Mouse (Mus musculus): ENCODE measurements at regions not wholly inside any gene's neighbourhood (a gene's known extent, or its start where the extent isn't known, plus 50 kb on each side); places are given as distances from the start of the nearest gene placed in this dataset.

GRCm38 (mm10) chr3:67661529-67661928, 79.0 kb downstream of the Mfsd1 start:
- H3K36me3 ChIP-seq (replicated peaks): no peaks in the 10 kb centered on the region
- no peaks in the 10 kb centered on the region for H3K9me3 ChIP-seq
- 92% methylated on average over 3 of the region's 3 CpGs for WGBS
- no peaks in the 10 kb centered on the region for H3K27me3 ChIP-seq (replicated peaks)
- H3K27ac ChIP-seq: no peak overlapping the region
- H3K9ac ChIP-seq: no peak overlapping the region
- ATAC-seq (replicated peaks): no peak
- H3K4me2 ChIP-seq: no peak overlapping the region
- H3K4me3 ChIP-seq: no peak overlapping the region
- no peaks in the 10 kb centered on the region for H3K4me1 ChIP-seq

- Histone ChIP-seq H3K4me2 (no peak overlapping the region), H3K27ac (no peak overlapping the region), H3K4me1 (no peaks in the 10 kb centered on the region), H3K36me3 (replicated peaks) (no peaks in the 10 kb centered on the region), H3K4me3 (no peak overlapping the region), H3K27me3 (replicated peaks) (no peaks in the 10 kb centered on the region), H3K9ac (no peak overlapping the region), H3K9me3 (no peaks in the 10 kb centered on the region)
- ATAC-seq (replicated peaks): no peak
- 51% methylated on average over 6 of the region's 6 CpGs for WGBS
Observed at GRCm38 (mm10) chr3:67709322-67709721, 126.8 kb downstream of the Mfsd1 start.

GRCm38 (mm10) chr3:67711716-67712115, 129.2 kb downstream of the Mfsd1 start:
- Histone ChIP-seq H3K27ac (no peak overlapping the region), H3K36me3 (replicated peaks) (no peaks in the 10 kb centered on the region), H3K4me2 (no peak overlapping the region), H3K4me1 (no peaks in the 10 kb centered on the region), H3K9ac (no peak overlapping the region), H3K4me3 (no peak overlapping the region), H3K27me3 (replicated peaks) (no peaks in the 10 kb centered on the region), H3K9me3 (no peaks in the 10 kb centered on the region)
- no peak for ATAC-seq (replicated peaks)
- 74% methylated on average over 2 of the region's 2 CpGs for WGBS

- ATAC-seq (replicated peaks): no peak
- WGBS: 92% methylated on average over 3 of the region's 3 CpGs
- no peak overlapping the region for H3K4me2 ChIP-seq
- no peaks in the 10 kb centered on the region for H3K36me3 ChIP-seq (replicated peaks)
- H3K4me3 ChIP-seq: no peak overlapping the region
- no peaks in the 10 kb centered on the region for H3K27me3 ChIP-seq (replicated peaks)
- H3K4me1 ChIP-seq: no peaks in the 10 kb centered on the region
- H3K9me3 ChIP-seq: no peaks in the 10 kb centered on the region
- H3K9ac ChIP-seq: no peak overlapping the region
- H3K27ac ChIP-seq: no peak overlapping the region
Observed at GRCm38 (mm10) chr3:67731921-67732320, 149.4 kb downstream of the Mfsd1 start.

GRCm38 (mm10) chr3:67732858-67733257, 150.3 kb downstream of the Mfsd1 start:
- no peak overlapping the region for H3K4me3 ChIP-seq
- WGBS: 78% methylated on average over 2 of the region's 2 CpGs
- no peak for ATAC-seq (replicated peaks)
- no peaks in the 10 kb centered on the region for H3K27me3 ChIP-seq (replicated peaks)
- no peak overlapping the region for H3K9ac ChIP-seq
- H3K9me3 ChIP-seq: no peaks in the 10 kb centered on the region
- no peaks in the 10 kb centered on the region for H3K4me1 ChIP-seq
- H3K27ac ChIP-seq: no peak overlapping the region
- no peaks in the 10 kb centered on the region for H3K36me3 ChIP-seq (replicated peaks)
- H3K4me2 ChIP-seq: no peak overlapping the region

- H3K27me3 ChIP-seq (replicated peaks): no peaks in the 10 kb centered on the region
- WGBS: 93% methylated on average over 2 of the region's 2 CpGs
- no peak for ATAC-seq (replicated peaks)
- no peak overlapping the region for H3K4me2 ChIP-seq
- H3K9ac ChIP-seq: no peak overlapping the region
- H3K4me1 ChIP-seq: no peaks in the 10 kb centered on the region
- no peak overlapping the region for H3K27ac ChIP-seq
- no peaks in the 10 kb centered on the region for H3K9me3 ChIP-seq
- no peaks in the 10 kb centered on the region for H3K36me3 ChIP-seq (replicated peaks)
- H3K4me3 ChIP-seq: no peak overlapping the region
Observed at GRCm38 (mm10) chr3:67754256-67754655, 137.8 kb upstream of the Iqcj start.

- no peak overlapping the region for H3K4me3 ChIP-seq
- no peaks in the 10 kb centered on the region for H3K9me3 ChIP-seq
- H3K4me1 ChIP-seq: no peaks in the 10 kb centered on the region
- H3K27me3 ChIP-seq (replicated peaks): no peaks in the 10 kb centered on the region
- no peaks in the 10 kb centered on the region for H3K36me3 ChIP-seq (replicated peaks)
- no peak overlapping the region for H3K27ac ChIP-seq
- 83% methylated on average over 2 of the region's 2 CpGs for WGBS
- H3K9ac ChIP-seq: no peak overlapping the region
- ATAC-seq (replicated peaks): no peak
- no peak overlapping the region for H3K4me2 ChIP-seq
Observed at GRCm38 (mm10) chr3:67768603-67769002, 123.4 kb upstream of the Iqcj start.

GRCm38 (mm10) chr3:67773403-67773802, 118.6 kb upstream of the Iqcj start:
- H3K4me1 ChIP-seq: no peaks in the 10 kb centered on the region
- H3K27ac ChIP-seq: no peak overlapping the region
- no peaks in the 10 kb centered on the region for H3K27me3 ChIP-seq (replicated peaks)
- H3K4me2 ChIP-seq: no peak overlapping the region
- H3K4me3 ChIP-seq: no peak overlapping the region
- no peaks in the 10 kb centered on the region for H3K9me3 ChIP-seq
- no peaks in the 10 kb centered on the region for H3K36me3 ChIP-seq (replicated peaks)
- no peak overlapping the region for H3K9ac ChIP-seq
- 71% methylated on average over 2 of the region's 2 CpGs for whole genome bisulfite sequencing
- no peak for ATAC-seq (replicated peaks)

- Histone ChIP-seq H3K4me1 (no peaks in the 10 kb centered on the region), H3K27ac (no peak overlapping the region), H3K27me3 (replicated peaks) (no peaks in the 10 kb centered on the region), H3K4me2 (no peak overlapping the region), H3K9me3 (no peaks in the 10 kb centered on the region), H3K36me3 (replicated peaks) (no peaks in the 10 kb centered on the region), H3K4me3 (no peak overlapping the region), H3K9ac (no peak overlapping the region)
- ATAC-seq (replicated peaks): no peak
- 90% methylated on average over 4 of the region's 4 CpGs for WGBS
Observed at GRCm38 (mm10) chr3:67782177-67782576, 109.8 kb upstream of the Iqcj start.

GRCm38 (mm10) chr3:67806847-67807601, 85.0 kb upstream of the Iqcj start:
- no peaks in the 10 kb centered on the region for H3K36me3 ChIP-seq (replicated peaks)
- H3K4me2 ChIP-seq: no peak overlapping the region
- H3K27ac ChIP-seq: no peak overlapping the region
- H3K9me3 ChIP-seq: no peaks in the 10 kb centered on the region
- no peaks in the 10 kb centered on the region for H3K27me3 ChIP-seq (replicated peaks)
- 57% methylated on average over 9 of the region's 9 CpGs for WGBS
- no peaks in the 10 kb centered on the region for H3K4me1 ChIP-seq
- no peak overlapping the region for H3K9ac ChIP-seq
- H3K4me3 ChIP-seq: no peak overlapping the region
- no peak for ATAC-seq (replicated peaks)

GRCm38 (mm10) chr3:67828156-67828555, 63.9 kb upstream of the Iqcj start:
- no peaks in the 10 kb centered on the region; the same call in 1 of the 2 replicates for H3K9me3 ChIP-seq
- WGBS: 84% methylated on average over 2 of the region's 2 CpGs
- no peaks in the 10 kb centered on the region for H3K36me3 ChIP-seq (replicated peaks)
- no peak overlapping the region for H3K4me2 ChIP-seq
- H3K4me1 ChIP-seq: no peaks in the 10 kb centered on the region
- H3K9ac ChIP-seq: no peak overlapping the region
- no peaks in the 10 kb centered on the region for H3K27me3 ChIP-seq (replicated peaks)
- ATAC-seq (replicated peaks): no peak
- H3K27ac ChIP-seq: no peak overlapping the region
- no peak overlapping the region for H3K4me3 ChIP-seq

- WGBS: 76% methylated on average over 4 of the region's 4 CpGs
- Histone ChIP-seq H3K9me3 (no peaks in the 10 kb centered on the region), H3K27ac (no peak overlapping the region), H3K4me3 (no peak overlapping the region), H3K36me3 (replicated peaks) (no peaks in the 10 kb centered on the region), H3K27me3 (replicated peaks) (no peaks in the 10 kb centered on the region), H3K9ac (no peak overlapping the region), H3K4me1 (no peaks in the 10 kb centered on the region), H3K4me2 (no peak overlapping the region)
- ATAC-seq (replicated peaks): 0 out of 2 replicates have a peak, but pooled peaks have one; percentile 27
Observed at GRCm38 (mm10) chr3:67833041-67833663, 58.9 kb upstream of the Iqcj start.

Measured in midbrain, embryonic 15.5 days (tissue).